Mouse (Mus musculus): ENCODE data around the gene Swsap1. TPM values are rescaled to one million over a fixed set of nuclear protein-coding genes. Genes with fewer than 3 reads are reported as not detected.

Gene Swsap1
- polyA plus RNA-seq, 1 experiment from 2014 or later, result 4.4 TPM

DNA sequence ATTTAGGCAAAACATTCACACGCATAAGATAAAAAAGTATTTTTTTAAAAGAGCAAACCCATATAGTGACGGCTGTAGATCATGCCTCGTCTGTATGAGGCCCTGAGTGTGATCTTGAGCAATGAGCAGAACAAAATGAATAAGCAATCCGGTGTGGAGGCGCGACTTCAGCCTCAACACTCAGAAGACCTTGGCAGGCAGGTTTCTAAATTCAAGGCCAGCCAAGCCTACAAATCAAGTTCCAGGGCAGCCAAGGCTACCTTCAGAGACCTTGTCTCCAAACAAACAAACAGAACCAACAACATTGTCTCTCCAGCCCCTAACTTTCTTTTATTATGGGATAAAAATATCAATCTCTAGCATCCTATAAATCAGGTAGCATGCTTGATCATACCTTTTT is 44.7 kb downstream of the Swsap1 start:
- H3K27ac ChIP-seq, result no peak overlapping the region
- H3K27me3 ChIP-seq, result peaks cover 10% of the 10 kb centered on the region
- no peak for ATAC-seq (replicated peaks; ENCODE audit: insufficient number of reproducible peaks, insufficient read depth, low FRiP score, low read depth)
- peaks cover 10% of the 10 kb centered on the region; the same call in 1 of the 2 replicates for H3K36me3 ChIP-seq
- H3K9me3 ChIP-seq (replicated peaks), result no peaks in the 10 kb centered on the region
- no peak overlapping the region for H3K4me3 ChIP-seq
- peaks cover 17% of the 10 kb centered on the region for H3K4me1 ChIP-seq (replicated peaks)
- H3K4me2 ChIP-seq, result no peak overlapping the region
- 86% methylated on average over 6 of the region's 6 CpGs for WGBS
- H3K9ac ChIP-seq, result no peak overlapping the region

DNA sequence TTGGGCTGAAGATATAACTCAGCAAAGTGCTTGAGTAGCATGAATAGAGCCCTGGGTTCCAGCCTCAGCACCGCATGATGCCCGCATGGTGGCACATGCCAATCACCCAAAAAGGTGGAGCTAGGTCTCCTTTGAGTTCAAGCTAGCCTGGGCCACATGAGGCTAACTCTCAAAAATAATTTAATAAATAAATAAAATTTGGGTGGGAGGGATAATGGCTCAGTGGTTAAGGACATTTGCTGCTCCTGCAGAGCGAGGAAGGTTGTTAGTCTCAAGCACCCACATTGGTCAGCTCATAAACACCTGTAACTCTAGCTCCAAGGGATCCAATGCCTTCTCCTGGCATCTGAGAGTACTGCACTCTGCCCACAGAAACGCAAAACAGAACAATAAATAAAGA is 46.1 kb downstream of the Swsap1 start:
- H3K36me3 ChIP-seq, result peaks cover 22% of the 10 kb centered on the region
- H3K9me3 ChIP-seq (replicated peaks), result no peaks in the 10 kb centered on the region
- H3K27ac ChIP-seq, result no peak overlapping the region
- peaks cover 10% of the 10 kb centered on the region for H3K27me3 ChIP-seq
- no peak for ATAC-seq (replicated peaks; ENCODE audit: insufficient number of reproducible peaks, insufficient read depth, low FRiP score, low read depth)
- peaks cover 17% of the 10 kb centered on the region for H3K4me1 ChIP-seq (replicated peaks)
- no peak overlapping the region for H3K4me2 ChIP-seq
- no peak overlapping the region for H3K9ac ChIP-seq
- no peak overlapping the region for H3K4me3 ChIP-seq
- WGBS, result 88% methylated on average over 4 of the region's 4 CpGs

- peaks cover 17% of the 10 kb centered on the region for H3K4me1 ChIP-seq (replicated peaks)
- peak; percentile 99 for ATAC-seq (replicated peaks; ENCODE audit: insufficient number of reproducible peaks, insufficient read depth, low FRiP score, low read depth)
- peaks cover 26% of the 10 kb centered on the region for H3K36me3 ChIP-seq
- no peaks in the 10 kb centered on the region for H3K9me3 ChIP-seq (replicated peaks)
- peak within 1 kb of the TSS; percentile 83 for H3K4me2 ChIP-seq
- peaks cover 10% of the 10 kb centered on the region for H3K27me3 ChIP-seq
- peak within 1 kb of the TSS; percentile 61 for H3K9ac ChIP-seq
- 7% methylated on average over 57 of the region's 57 CpGs for WGBS
- peak within 1 kb of the TSS; percentile 72 for H3K4me3 ChIP-seq
- H3K27ac ChIP-seq, result peak within 1 kb of the TSS; percentile 75
These were observed 46.9 kb downstream of the Swsap1 start, which contains the start of the genes Ccdc151 and Prkcsh for GRCm38 (mm10) chr9:22002194-22003162. Gene Ccdc151 (minus strand): TSS chr9:22002634. Gene Prkcsh (plus strand): TSS chr9:22002806.

DNA sequence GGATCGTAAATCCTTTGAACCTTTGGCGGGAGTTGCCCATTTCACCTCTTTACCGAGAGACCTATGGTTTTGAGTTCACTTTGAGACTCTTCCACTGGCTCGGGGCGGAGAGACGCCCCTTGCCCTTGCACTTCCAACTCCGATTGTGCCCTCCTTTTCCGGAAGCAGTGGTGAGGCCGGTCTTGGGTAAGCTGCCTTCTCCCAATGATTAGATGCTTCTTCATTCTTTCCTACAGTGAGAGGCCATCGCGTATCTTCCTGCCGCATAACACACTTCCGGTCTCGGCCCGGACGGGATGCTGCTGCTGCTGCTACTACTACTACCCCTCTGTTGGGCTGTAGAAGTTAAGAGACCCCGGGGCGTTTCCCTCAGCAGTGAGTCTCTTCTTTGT is 47.6 kb downstream of the Swsap1 start:
- no peak for ATAC-seq (replicated peaks; ENCODE audit: insufficient number of reproducible peaks, insufficient read depth, low FRiP score, low read depth)
- Histone ChIP-seq H3K4me3 (peak overlapping the region; percentile 72), H3K9ac (peak overlapping the region; percentile 61), H3K27me3 (peaks cover 9% of the 10 kb centered on the region), H3K27ac (peak overlapping the region; percentile 75), H3K9me3 (replicated peaks) (no peaks in the 10 kb centered on the region), H3K4me2 (peak overlapping the region; percentile 83), H3K36me3 (peaks cover 30% of the 10 kb centered on the region), H3K4me1 (replicated peaks) (peaks cover 17% of the 10 kb centered on the region)
- WGBS, result under 1% methylated on average over 18 of the region's 18 CpGs

- Histone ChIP-seq H3K4me1 (replicated peaks) (peaks cover 17% of the 10 kb centered on the region), H3K9ac (no peak overlapping the region), H3K4me3 (no peak overlapping the region), H3K27ac (no peak overlapping the region), H3K9me3 (replicated peaks) (no peaks in the 10 kb centered on the region), H3K27me3 (peaks cover 2% of the 10 kb centered on the region), H3K4me2 (no peak overlapping the region), H3K36me3 (peaks cover 44% of the 10 kb centered on the region)
- WGBS, result 94% methylated on average over 12 of the region's 12 CpGs
- ATAC-seq (replicated peaks; ENCODE audit: insufficient number of reproducible peaks, insufficient read depth, low FRiP score, low read depth), result no peak
These were observed 49.0 kb downstream of the Swsap1 start for GRCm38 (mm10) chr9:22004546-22004945.

Other genes starting within 250 kb of the Swsap1 start
- gene Ldlr, start 232.3 kb upstream of the Swsap1 start, polyA plus RNA-seq (2015; fragmentation: Nextera tagmentation; extraction: Ambion mirVana), result 12.9 and 25.0 TPM in 2 replicates
- 69.6 and 88.1 TPM in 2 replicates for gene Spc24, start 195.5 kb upstream of the Swsap1 start, polyA plus RNA-seq (2015; fragmentation: Nextera tagmentation; extraction: Ambion mirVana)
- gene Kank2, start 157.0 kb upstream of the Swsap1 start, polyA plus RNA-seq (2015; fragmentation: Nextera tagmentation; extraction: Ambion mirVana), result 20.0 and 26.3 TPM in 2 replicates
- gene Angptl8, start 120.2 kb upstream of the Swsap1 start, polyA plus RNA-seq (2015; fragmentation: Nextera tagmentation; extraction: Ambion mirVana), result 1.2 and 2.1 TPM in 2 replicates
- 38.3 and 54.7 TPM in 2 replicates for gene Dock6, start 103.1 kb upstream of the Swsap1 start, polyA plus RNA-seq (2015; fragmentation: Nextera tagmentation; extraction: Ambion mirVana)
- 9.7 and 15.6 TPM in 2 replicates for gene Rab3d, start 37.6 kb upstream of the Swsap1 start, polyA plus RNA-seq (2015; fragmentation: Nextera tagmentation; extraction: Ambion mirVana)
- 2.7 and 3.5 TPM in 2 replicates for gene Ccdc159, start 28.3 kb upstream of the Swsap1 start, polyA plus RNA-seq (2015; fragmentation: Nextera tagmentation; extraction: Ambion mirVana)
- gene Tmem205, start 28.2 kb upstream of the Swsap1 start, polyA plus RNA-seq (2015; fragmentation: Nextera tagmentation; extraction: Ambion mirVana), result 36.9 and 44.9 TPM in 2 replicates
- 3.2 and 5.7 TPM in 2 replicates for gene Plppr2, start 18.7 kb upstream of the Swsap1 start, polyA plus RNA-seq (2015; fragmentation: Nextera tagmentation; extraction: Ambion mirVana)
- gene Epor, start 7.8 kb downstream of the Swsap1 start, polyA plus RNA-seq (2015; fragmentation: Nextera tagmentation; extraction: Ambion mirVana), result 2.9 and 4.7 TPM in 2 replicates
- 1.8 and 3.0 TPM in 2 replicates for gene Rgl3, start 33.7 kb downstream of the Swsap1 start, polyA plus RNA-seq (2015; fragmentation: Nextera tagmentation; extraction: Ambion mirVana)
- gene Ccdc151, start 46.9 kb downstream of the Swsap1 start, polyA plus RNA-seq (2015; fragmentation: Nextera tagmentation; extraction: Ambion mirVana), result 0.35 and 0.77 TPM in 2 replicates
- gene Prkcsh, start 47.1 kb downstream of the Swsap1 start, polyA plus RNA-seq (2015; fragmentation: Nextera tagmentation; extraction: Ambion mirVana), result 60.3 and 83.6 TPM in 2 replicates
- 0.14 and 1.0 TPM in 2 replicates for gene Elavl3, start 96.3 kb downstream of the Swsap1 start, polyA plus RNA-seq (2015; fragmentation: Nextera tagmentation; extraction: Ambion mirVana)
- gene Gm49318, start 115.5 kb downstream of the Swsap1 start, polyA plus RNA-seq (2015; fragmentation: Nextera tagmentation; extraction: Ambion mirVana), result not detected in 2 replicates
- 8.5 and 11.3 TPM in 2 replicates for gene Zfp653, start 115.6 kb downstream of the Swsap1 start, polyA plus RNA-seq (2015; fragmentation: Nextera tagmentation; extraction: Ambion mirVana)
- 55.0 and 62.4 TPM in 2 replicates for gene Ecsit, start 129.7 kb downstream of the Swsap1 start, polyA plus RNA-seq (2015; fragmentation: Nextera tagmentation; extraction: Ambion mirVana)
- gene Cnn1, start 143.5 kb downstream of the Swsap1 start, polyA plus RNA-seq (2015; fragmentation: Nextera tagmentation; extraction: Ambion mirVana), result 145 and 157 TPM in 2 replicates
- gene Elof1, start 161.4 kb downstream of the Swsap1 start, polyA plus RNA-seq (2015; fragmentation: Nextera tagmentation; extraction: Ambion mirVana), result 96.9 and 115 TPM in 2 replicates
- gene Acp5, start 180.0 kb downstream of the Swsap1 start, polyA plus RNA-seq (2015; fragmentation: Nextera tagmentation; extraction: Ambion mirVana), result 3.0 and 10.3 TPM in 2 replicates
- gene Pigyl, start 201.1 kb downstream of the Swsap1 start, polyA plus RNA-seq (2015; fragmentation: Nextera tagmentation; extraction: Ambion mirVana), result 48.6 and 49.2 TPM in 2 replicates
- gene Zfp872, start 232.3 kb downstream of the Swsap1 start, polyA plus RNA-seq (2015; fragmentation: Nextera tagmentation; extraction: Ambion mirVana), result 0.13 and 0.52 TPM in 2 replicates